Mouse (Mus musculus) layer of hippocampus, adult 2 months (tissue): ENCODE measurements around the gene Man1b1. TPM values are rescaled to one million over a fixed set of nuclear protein-coding genes. Genes with fewer than 3 reads are reported as not detected.

Experiments
- DNase-seq, 2 experiments: peaks; one replicate each; pipeline ENCODE4 v3.0.0; 2022; ENCODE audit warnings: low spot score in 2 of 2
- H3K27ac ChIP-seq: fragments of 200-600 bp; 2 replicates; pipeline ENCODE4 v1.8.1; 2022
- H3K4me3 ChIP-seq: fragments of 200-600 bp; 2 replicates; pipeline ENCODE4 v1.8.1; 2022; ENCODE audit warnings: mild to moderate bottlenecking
- CTCF ChIP-seq: fragments of 200-600 bp; conservative IDR thresholded peaks from 2 replicates; pipeline ENCODE4 v1.8.1; 2022; ENCODE audit warnings: antibody characterized with exemption, mild to moderate bottlenecking, moderate library complexity
- total RNA-seq, 2 experiments: library from RNA; stranded (reverse); gene quantifications; 2 replicates each; pipeline ENCODE4 v1.2.3; 2021

The Man1b1 gene
- total RNA-seq, 2 experiments from 2014 or later, result 56.4 to 58.0 TPM

DNA sequence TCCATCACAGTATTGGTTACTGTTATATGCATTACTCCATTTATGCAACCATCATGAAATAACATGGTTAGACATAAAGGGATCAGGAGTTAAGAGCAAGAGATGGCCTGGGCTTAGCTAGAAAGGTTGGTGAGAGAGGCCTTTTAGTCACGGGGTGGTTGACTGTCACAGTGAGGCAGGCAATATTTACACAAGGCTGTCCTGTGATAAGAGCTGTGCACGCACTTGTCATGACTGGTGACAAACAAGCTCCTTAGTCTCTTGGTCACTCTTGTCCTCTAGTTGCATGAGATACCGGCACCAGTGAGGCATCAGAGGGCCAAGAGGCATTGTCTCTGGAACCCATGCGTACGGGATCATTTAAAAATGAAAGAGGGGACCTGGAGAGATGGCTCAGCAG is 52.4 kb downstream of the Man1b1 start:
- DNase-seq, result no peak
- no peak overlapping the region for H3K27ac ChIP-seq
- TF ChIP-seq CTCF, result no peak
- no peak overlapping the region for H3K4me3 ChIP-seq

DNA sequence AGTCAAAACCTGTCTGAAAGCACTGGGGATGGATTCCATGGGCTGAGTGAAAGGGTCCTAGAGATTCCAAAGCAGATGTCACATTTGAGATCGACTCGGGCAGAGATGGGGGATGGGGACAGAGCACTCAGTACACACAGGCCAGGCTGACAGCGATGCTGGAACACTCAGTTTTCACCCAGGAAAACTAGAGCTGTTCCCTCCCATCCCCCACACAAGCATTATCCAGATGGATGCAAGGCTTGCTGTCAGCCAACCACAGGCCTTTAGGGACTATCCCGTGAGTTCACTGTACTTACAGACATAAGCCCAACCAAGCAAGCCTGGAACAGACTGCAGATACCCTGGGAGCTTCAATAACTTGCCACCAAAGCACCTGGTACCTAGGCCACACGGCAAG is 59.1 kb downstream of the Man1b1 start:
- no peak overlapping the region for H3K27ac ChIP-seq
- no peak for DNase-seq
- H3K4me3 ChIP-seq, result no peak overlapping the region
- no peak for TF ChIP-seq CTCF

DNA sequence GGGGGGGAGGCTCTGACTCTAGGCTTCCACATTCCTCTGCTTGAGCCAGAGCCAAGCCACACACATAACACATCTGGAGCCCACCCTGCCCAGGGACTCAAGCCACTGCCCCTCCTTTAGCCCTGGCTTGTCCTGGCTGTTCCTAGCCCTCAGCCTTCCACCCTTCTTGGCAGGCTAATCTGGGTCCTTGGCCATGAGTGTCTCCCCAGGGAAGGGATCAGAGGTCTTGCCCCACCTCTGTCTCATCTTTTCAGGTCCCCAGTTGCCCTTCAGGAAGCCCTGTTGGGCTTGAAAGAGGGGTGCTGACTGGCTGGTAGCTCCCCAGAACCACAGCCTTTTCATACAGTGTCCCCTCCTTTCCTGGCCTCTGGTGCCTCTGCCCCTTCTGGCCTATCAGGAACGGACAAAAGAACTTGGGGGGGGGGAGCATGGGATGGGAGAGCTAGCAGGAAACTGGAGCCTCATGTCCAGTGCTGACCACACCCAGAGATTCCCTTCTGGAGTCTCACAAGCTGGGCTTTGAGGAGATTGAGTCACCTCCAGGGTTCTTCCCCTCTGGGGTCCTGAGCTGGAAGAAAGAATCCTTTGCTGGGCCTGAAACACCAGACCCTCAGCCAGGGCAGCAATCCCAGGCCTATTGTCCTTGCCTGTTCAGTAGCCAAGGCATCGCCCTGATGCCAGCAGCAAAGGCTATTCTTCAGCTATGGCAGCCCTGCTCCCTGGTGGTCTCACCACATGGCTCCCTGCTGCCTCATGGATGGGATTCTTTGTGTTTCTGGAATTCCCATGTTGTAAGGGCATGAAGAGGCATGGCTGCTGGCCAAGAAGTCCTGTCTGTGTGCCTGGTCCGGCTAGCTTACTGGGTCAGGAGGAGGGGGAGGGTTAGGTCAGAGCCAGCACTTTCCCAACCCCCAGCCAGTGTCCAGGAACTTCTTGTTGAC is 62.4 kb downstream of the Man1b1 start:
- no peak for TF ChIP-seq CTCF
- Histone ChIP-seq H3K27ac (peak overlapping the region; percentile 77), H3K4me3 (no peak overlapping the region)
- peak; percentile 52 to 54 for DNase-seq

DNA sequence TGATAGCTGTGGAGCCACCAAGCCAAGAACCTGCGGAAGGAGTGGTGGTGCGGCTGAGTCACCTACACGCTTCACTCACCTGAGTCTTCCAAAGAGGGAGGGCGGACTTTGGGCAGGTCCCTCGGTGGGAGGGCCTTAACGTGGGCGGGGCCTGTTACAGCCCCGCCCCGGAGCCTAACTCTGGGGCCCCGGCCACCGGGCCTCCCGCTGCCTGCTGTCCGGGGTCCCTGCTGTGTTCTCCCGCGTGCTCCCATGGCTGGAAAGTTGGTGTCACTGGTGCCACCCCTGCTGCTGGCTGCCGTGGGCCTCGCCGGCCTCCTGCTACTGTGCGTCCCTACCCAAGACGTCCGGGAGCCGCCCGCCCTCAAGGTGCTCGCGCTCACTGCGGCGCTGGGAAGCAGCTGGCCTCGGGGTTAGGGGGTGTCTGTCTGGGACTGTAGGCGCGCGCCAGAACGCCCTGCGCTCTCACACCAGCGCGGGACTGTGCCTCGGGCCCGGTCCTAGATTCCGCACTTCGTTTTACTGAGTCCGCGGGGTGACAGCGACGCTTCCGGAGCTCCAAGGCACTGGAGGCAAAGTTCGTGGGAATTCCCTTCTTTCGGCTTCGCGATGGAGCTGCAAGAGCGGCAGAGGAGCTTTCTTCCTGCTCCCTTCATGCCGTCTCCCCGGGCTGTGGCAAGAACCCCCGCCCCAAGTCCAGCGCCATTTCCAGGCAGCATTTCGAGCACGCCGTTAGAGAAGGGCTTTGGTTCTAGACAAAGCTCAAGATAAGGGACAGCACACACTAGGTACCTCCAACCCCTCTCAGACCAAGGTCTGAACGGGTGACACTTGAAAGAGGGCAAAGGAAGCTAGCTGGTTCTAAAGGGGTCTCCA is 63.8 kb downstream of the Man1b1 start, which contains the start of gene Entpd2:
Entpd2 (plus strand) TSS at position 154 of the 876 bp plus-strand sequence.
- DNase-seq, result no peak
- TF ChIP-seq CTCF, result peak; percentile 42; the same call in 1 of the 2 replicates
- H3K27ac ChIP-seq, result peak within 1 kb of the TSS; percentile 77
- peak within 1 kb of the TSS; percentile 56 for H3K4me3 ChIP-seq

DNA sequence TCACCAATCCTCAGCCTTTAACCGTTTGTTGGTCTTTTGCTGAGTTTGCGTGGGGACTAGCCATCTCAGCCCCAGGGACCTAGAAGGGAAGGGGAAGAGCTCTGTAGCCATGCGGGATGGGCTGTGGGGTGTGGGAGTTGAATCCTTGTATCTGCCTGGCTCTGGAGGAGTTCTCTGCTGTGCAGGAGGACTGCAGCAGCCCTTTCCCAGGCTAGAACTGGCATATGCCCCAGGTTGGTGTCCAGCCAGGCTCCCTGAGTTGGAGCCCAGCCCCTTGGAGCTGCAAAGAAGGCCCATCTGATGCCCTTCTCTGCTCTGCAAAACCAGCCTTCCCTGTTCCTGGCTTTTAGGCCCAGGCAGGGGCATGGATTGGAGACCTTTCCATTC is 64.5 kb downstream of the Man1b1 start:
- H3K4me3 ChIP-seq, result peak overlapping the region; percentile 56
- H3K27ac ChIP-seq, result peak overlapping the region; percentile 77
- no peak for TF ChIP-seq CTCF
- DNase-seq, result peak in 1 of 2 experiments; percentile 60

DNA sequence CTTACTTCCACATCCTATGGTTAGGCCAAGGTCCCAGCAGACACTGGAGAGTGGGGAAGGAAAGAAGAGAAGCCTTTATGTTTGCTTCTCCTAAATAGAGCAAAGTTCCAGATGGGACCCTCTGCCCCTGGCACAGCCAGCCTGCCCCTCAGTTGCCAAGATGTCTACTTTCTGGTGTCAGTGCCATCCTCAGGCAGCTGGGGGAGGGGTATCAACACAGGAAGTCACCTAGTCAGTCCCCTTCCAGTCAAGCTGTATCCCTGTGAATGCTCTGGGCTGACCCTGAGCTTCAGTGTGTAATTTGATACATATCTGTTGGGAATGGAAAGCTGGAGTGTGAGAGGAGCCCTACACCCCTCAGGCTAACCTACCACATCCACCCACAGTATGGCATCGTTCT is 64.9 kb downstream of the Man1b1 start:
- H3K27ac ChIP-seq, result peak overlapping the region; percentile 77
- H3K4me3 ChIP-seq, result peak overlapping the region; percentile 56; the same call in 1 of the 2 replicates
- TF ChIP-seq CTCF, result no peak
- no peak for DNase-seq

DNA sequence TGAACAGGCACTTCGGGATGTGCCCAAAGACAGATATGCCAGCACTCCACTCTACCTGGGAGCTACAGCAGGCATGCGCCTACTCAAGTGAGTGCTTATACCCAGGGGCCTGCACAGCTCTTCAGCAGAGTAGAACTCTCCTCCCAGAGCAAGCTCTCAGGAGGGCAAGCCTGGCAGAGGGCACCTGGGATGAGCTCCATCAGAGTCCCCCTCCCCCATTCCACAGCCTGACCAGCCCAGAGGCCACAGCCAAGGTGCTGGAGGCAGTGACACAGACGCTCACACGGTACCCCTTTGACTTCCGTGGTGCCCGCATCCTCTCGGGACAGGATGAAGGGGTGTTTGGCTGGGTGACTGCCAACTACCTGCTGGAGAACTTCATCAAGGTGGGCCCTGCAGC is 65.9 kb downstream of the Man1b1 start:
- Histone ChIP-seq H3K4me3 (no peak overlapping the region), H3K27ac (no peak overlapping the region)
- TF ChIP-seq CTCF, result no peak
- DNase-seq, result no peak

DNA sequence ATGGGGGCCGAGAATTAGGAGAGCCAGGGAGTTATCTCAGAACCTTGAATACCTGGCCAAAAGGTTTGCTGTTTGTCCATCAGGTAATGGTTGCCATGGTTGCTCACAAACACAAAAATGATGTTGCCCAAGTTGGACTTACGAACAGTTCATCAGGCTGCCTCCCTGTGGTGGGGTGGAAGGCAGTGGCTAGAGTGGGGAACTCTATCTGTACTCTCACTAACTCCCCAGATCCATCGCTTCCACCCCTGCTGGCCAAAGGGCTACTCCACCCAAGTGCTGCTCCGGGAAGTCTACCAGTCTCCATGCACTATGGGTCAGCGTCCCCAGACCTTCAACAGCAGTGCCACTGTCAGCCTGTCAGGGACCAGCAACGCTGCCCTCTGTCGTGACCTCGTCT is 66.9 kb downstream of the Man1b1 start, which contains the start of gene Npdc1:
Npdc1 (plus strand) TSS at position 301 of the 400 bp plus-strand sequence.
- TF ChIP-seq CTCF, result no peak
- no peak within 1 kb of the TSS for H3K4me3 ChIP-seq
- no peak for DNase-seq
- no peak within 1 kb of the TSS for H3K27ac ChIP-seq

DNA sequence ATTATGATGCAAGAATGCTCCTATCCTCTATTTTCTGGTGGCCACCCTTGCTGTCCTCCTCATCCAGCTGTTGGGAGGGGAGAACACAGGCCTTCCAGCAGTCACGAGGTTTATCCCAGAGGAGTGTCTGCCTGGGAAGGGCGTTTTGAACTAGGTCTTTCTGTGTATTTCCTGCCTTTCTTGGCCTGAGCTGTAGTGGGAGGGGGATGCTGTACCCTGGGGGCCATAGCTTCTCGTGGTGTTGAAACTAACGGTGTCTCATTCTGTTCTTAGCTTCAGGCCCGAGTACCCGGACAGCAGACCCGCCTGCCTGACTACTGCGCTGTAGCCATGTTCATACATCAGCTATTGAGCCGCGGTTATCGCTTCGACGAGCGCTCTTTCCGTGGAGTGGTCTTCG is 68.2 kb downstream of the Man1b1 start:
- Histone ChIP-seq H3K27ac (0 out of 2 replicates have a peak overlapping the region, but pooled peaks have one; percentile 14), H3K4me3 (peak overlapping the region; percentile 47; the same call in 1 of the 2 replicates)
- no peak for DNase-seq
- TF ChIP-seq CTCF, result no peak

DNA sequence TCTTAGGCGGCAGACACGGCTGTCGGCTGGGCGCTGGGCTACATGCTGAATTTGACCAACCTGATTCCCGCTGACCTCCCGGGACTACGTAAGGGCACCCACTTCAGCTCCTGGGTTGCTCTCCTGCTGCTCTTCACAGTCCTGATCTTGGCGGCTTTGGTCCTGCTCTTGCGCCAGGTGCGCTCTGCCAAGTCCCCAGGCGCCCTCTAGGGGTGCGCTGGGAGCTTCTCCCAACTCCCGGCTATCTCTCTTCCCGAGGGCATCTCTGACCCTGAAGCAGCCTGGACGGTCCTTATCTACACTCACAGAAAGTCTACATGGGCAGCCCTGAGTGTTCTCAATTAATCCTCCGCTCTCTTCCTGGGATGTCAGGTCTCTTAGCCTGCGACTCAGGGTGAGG is 68.6 kb downstream of the Man1b1 start:
- Histone ChIP-seq H3K27ac (0 out of 2 replicates have a peak overlapping the region, but pooled peaks have one; percentile 14), H3K4me3 (peak overlapping the region; percentile 47)
- peak; percentile 90 for TF ChIP-seq CTCF
- DNase-seq, result peak; percentile 44 to 70

Other genes with a start within 250 kb of the Man1b1 start
- not detected for gene Noxa1, start 237.2 kb upstream of the Man1b1 start, total RNA-seq
- gene Nrarp, start 151.6 kb upstream of the Man1b1 start, total RNA-seq, result 10 to 100 TPM; 21.3 to 21.9 TPM
- 1 to 10 TPM; 2.2 to 3.0 TPM for gene Tor4a, start 135.5 kb upstream of the Man1b1 start, total RNA-seq
- 10 to 100 TPM; 57.0 to 58.5 TPM for gene Nelfb, start 120.8 kb upstream of the Man1b1 start, total RNA-seq
- gene Stpg3, start 117.7 kb upstream of the Man1b1 start, total RNA-seq, result under 1 TPM in 1 of 2 experiments, not detected in 1; 0.33 TPM
- not detected for gene Fam166a, start 113.6 kb upstream of the Man1b1 start, total RNA-seq
- gene Tubb4b, start 107.6 kb upstream of the Man1b1 start, total RNA-seq, result 100 to 1,000 TPM; 305 to 309 TPM
- gene Slc34a3, start 98.0 kb upstream of the Man1b1 start, total RNA-seq, result not detected
- gene Rnf224, start 95.6 kb upstream of the Man1b1 start, total RNA-seq, result not detected
- gene Rnf208, start 90.1 kb upstream of the Man1b1 start, total RNA-seq, result 100 to 1,000 TPM; 228 to 232 TPM
- gene Cysrt1, start 89.9 kb upstream of the Man1b1 start, total RNA-seq, result not detected
- 1 to 10 TPM; 2.2 to 2.4 TPM for gene AL732309.1, start 85.5 kb upstream of the Man1b1 start, total RNA-seq
- 10 to 100 TPM; 35.1 to 35.8 TPM for gene Tmem203, start 76.9 kb upstream of the Man1b1 start, total RNA-seq
- gene Tprn, start 69.7 kb upstream of the Man1b1 start, total RNA-seq, result 10 to 100 TPM; 21.5 to 23.8 TPM
- 10 to 100 TPM; 64.5 to 69.3 TPM for gene Ssna1, start 59.9 kb upstream of the Man1b1 start, total RNA-seq
- gene Anapc2, start 59.9 kb upstream of the Man1b1 start, total RNA-seq, result 10 to 100 TPM; 84.6 to 84.7 TPM
- not detected for gene Tmem210, start 44.2 kb upstream of the Man1b1 start, total RNA-seq
- not detected for gene Lrrc26, start 42.4 kb upstream of the Man1b1 start, total RNA-seq
- 100 to 1,000 TPM; 443 to 449 TPM for gene Grin1, start 13.2 kb upstream of the Man1b1 start, total RNA-seq
- gene Dpp7, start 24.0 kb downstream of the Man1b1 start, total RNA-seq, result 10 to 100 TPM; 32.1 to 36.2 TPM
- 10 to 100 TPM; 14.6 to 19.8 TPM for gene Uap1l1, start 33.3 kb downstream of the Man1b1 start, total RNA-seq
- gene Sapcd2, start 40.0 kb downstream of the Man1b1 start, total RNA-seq, result 1 to 10 TPM; 3.0 to 4.0 TPM
- 10 to 100 TPM; 14.6 to 16.6 TPM for gene Entpd2, start 63.5 kb downstream of the Man1b1 start, total RNA-seq
- gene Npdc1, start 67.0 kb downstream of the Man1b1 start, total RNA-seq, result 100 to 1,000 TPM; 429 to 433 TPM
- under 1 TPM in 1 of 2 experiments, not detected in 1; 0.37 TPM for gene Fut7, start 90.9 kb downstream of the Man1b1 start, total RNA-seq
- gene Abca2, start 96.4 kb downstream of the Man1b1 start, total RNA-seq, result 100 to 1,000 TPM; 159 to 167 TPM
- under 1 TPM in 1 of 2 experiments, not detected in 1; 0.49 TPM for gene Clic3, start 124.5 kb downstream of the Man1b1 start, total RNA-seq
- 10 to 100 TPM; 55.7 to 62.1 TPM for gene Paxx, start 128.8 kb downstream of the Man1b1 start, total RNA-seq
- gene Ptgds, start 137.7 kb downstream of the Man1b1 start, total RNA-seq, result 100 to 1,000 TPM; 541 to 735 TPM
- not detected for gene Lcn12, start 161.6 kb downstream of the Man1b1 start, total RNA-seq
- gene Fbxw5, start 168.4 kb downstream of the Man1b1 start, total RNA-seq, result 100 to 1,000 TPM; 109 to 120 TPM
- gene C8g, start 169.4 kb downstream of the Man1b1 start, total RNA-seq, result 1 to 10 TPM in 1 of 2 experiments, under 1 TPM in 1; 0.97 to 1.5 TPM
- 10 to 100 TPM; 10.9 to 12.0 TPM for gene Traf2, start 214.6 kb downstream of the Man1b1 start, total RNA-seq
- gene Edf1, start 225.5 kb downstream of the Man1b1 start, total RNA-seq, result 100 to 1,000 TPM; 193 to 200 TPM
- gene Mamdc4, start 242.5 kb downstream of the Man1b1 start, total RNA-seq, result 1 to 10 TPM; 2.8 to 3.5 TPM
- gene Phpt1, start 242.9 kb downstream of the Man1b1 start, total RNA-seq, result 10 to 100 TPM; 59.1 to 67.5 TPM
- gene Ajm1, start 249.4 kb downstream of the Man1b1 start, total RNA-seq, result 100 to 1,000 TPM; 106 to 120 TPM